Comparison of ENCODE assay signal across 2 mouse cellular contexts in the genomic region with DNA sequence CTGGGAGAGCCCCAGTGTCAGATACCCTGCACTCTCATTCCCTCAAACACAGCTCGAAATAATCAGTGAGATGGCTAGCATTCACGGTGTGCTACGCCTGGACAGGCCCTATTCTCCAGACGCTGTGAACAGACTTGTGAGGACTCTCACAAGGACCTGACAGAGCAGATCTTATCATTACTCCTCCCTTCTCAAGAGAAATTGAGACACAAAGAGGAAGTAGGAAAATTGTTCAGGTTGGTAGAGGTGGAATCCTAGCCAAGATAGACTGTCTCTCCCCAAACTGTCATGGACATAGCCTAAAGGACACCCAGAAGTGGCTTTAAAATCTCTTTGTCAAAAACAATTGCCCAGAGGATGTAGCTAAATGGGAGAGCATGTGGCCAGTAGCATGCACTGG.
A peak's percentile ranks its signal among the peaks of the same experiment; 100 is the strongest.
TF ChIP-seq lines count a peak whose summit lies in the region.

No protein-coding gene starts in this region.

TF ChIP-seq in CH12.LX, 34 proteins besides CTCF, POLR2A, EP300 and RAD21 (continued from another document):
- no peak for TF ChIP-seq POLR2AphosphoS2 (IDR thresholded peaks at IDR 0.05; ENCODE audit: low read depth, low read length)
TF ChIP-seq in CH12.LX: peak in this region for 0.

TF ChIP-seq in MEL, 35 proteins besides CTCF, POLR2A, EP300 and RAD21 (continued from another document):
- TF ChIP-seq ZNF384 (IDR thresholded peaks at IDR 0.05; ENCODE audit: low read depth, low read length) (no peak), JUND (IDR thresholded peaks at IDR 0.05; ENCODE audit: low read depth, low read length) (no peak), MAZ (IDR thresholded peaks at IDR 0.05; ENCODE audit: low read depth, low read length) (no peak), POLR2AphosphoS5 (IDR thresholded peaks at IDR 0.05; ENCODE audit: borderline replicate concordance, low read depth, low read length) (no peak), MAX (IDR thresholded peaks at IDR 0.05; ENCODE audit: low read length) (0 out of 2 replicates have a peak, but pooled peaks have one; percentile 17), CHD1 (IDR thresholded peaks at IDR 0.05; ENCODE audit: low read depth, low read length) (no peak), SIN3A (IDR thresholded peaks at IDR 0.05; ENCODE audit: low read length) (0 out of 2 replicates have a peak, but pooled peaks have one; percentile 22), NELFE (IDR thresholded peaks at IDR 0.05; ENCODE audit: low read depth, low read length) (no peak), ZKSCAN1 (IDR thresholded peaks at IDR 0.05; ENCODE audit: low read depth, low read length) (no peak), NRF1 (IDR thresholded peaks at IDR 0.05; ENCODE audit: insufficient read depth, low read depth, low read length, poor library complexity, severe bottlenecking) (no peak), BHLHE40 (IDR thresholded peaks at IDR 0.05; ENCODE audit: borderline replicate concordance, low read depth, low read length) (no peak), ETS1 (IDR thresholded peaks at IDR 0.05; ENCODE audit: low read depth, low read length) (0 out of 2 replicates have a peak, but pooled peaks have one; percentile 25), MAFK (IDR thresholded peaks at IDR 0.05; ENCODE audit: borderline replicate concordance, low read depth, low read length) (no peak), MYC (IDR thresholded peaks at IDR 0.05; ENCODE audit: low read depth, low read length) (no peak), ZC3H11A (IDR thresholded peaks at IDR 0.05; ENCODE audit: low read depth, low read length) (no peak), GABPA (IDR thresholded peaks at IDR 0.05; ENCODE audit: low read depth, low read length) (no peak), ELF1 (IDR thresholded peaks at IDR 0.05; ENCODE audit: low read depth, low read length) (peak; percentile 16; the same call in 1 of the 2 replicates), POLR2AphosphoS2 (IDR thresholded peaks at IDR 0.05; ENCODE audit: low read length) (no peak), CHD2 (IDR thresholded peaks at IDR 0.05; ENCODE audit: low read length) (no peak), GATA1 (IDR thresholded peaks at IDR 0.05; ENCODE audit: low read depth, low read length) (peak; percentile 62), ZMIZ1 (IDR thresholded peaks at IDR 0.05; ENCODE audit: low read depth, low read length) (no peak), MEF2A (IDR thresholded peaks at IDR 0.05; ENCODE audit: extremely low read depth, insufficient replicate concordance, low read depth, low read length, poor library complexity, severe bottlenecking) (no peak), MXI1 (IDR thresholded peaks at IDR 0.05; ENCODE audit: low read depth, low read length) (0 out of 2 replicates have a peak, but pooled peaks have one; percentile 40), HCFC1 (IDR thresholded peaks at IDR 0.05; ENCODE audit: low read depth, low read length) (no peak), RCOR1 (IDR thresholded peaks at IDR 0.05; ENCODE audit: low read depth, low read length) (peak; percentile 49; the same call in 1 of the 2 replicates), SMC3 (IDR thresholded peaks at IDR 0.05; ENCODE audit: low read depth, low read length) (peak; percentile 19; the same call in 1 of the 2 replicates), USF1 (IDR thresholded peaks at IDR 0.05; ENCODE audit: low read depth, low read length) (no peak), UBTF (IDR thresholded peaks at IDR 0.05; ENCODE audit: borderline replicate concordance, insufficient read depth, low read depth, low read length) (no peak), E2F4 (IDR thresholded peaks at IDR 0.05; ENCODE audit: borderline replicate concordance, low read depth, low read length) (no peak), TAL1 (IDR thresholded peaks at IDR 0.05; ENCODE audit: low read length) (no peak), USF2 (IDR thresholded peaks at IDR 0.05; ENCODE audit: borderline replicate concordance in 1 of 2, insufficient read depth in 1 of 2, low read depth in 1 of 2, low read length in 2 of 2) (no peak)
